Mouse (Mus musculus): ENCODE measurements around the gene Ric8a.

The Ric8a gene

DNA sequence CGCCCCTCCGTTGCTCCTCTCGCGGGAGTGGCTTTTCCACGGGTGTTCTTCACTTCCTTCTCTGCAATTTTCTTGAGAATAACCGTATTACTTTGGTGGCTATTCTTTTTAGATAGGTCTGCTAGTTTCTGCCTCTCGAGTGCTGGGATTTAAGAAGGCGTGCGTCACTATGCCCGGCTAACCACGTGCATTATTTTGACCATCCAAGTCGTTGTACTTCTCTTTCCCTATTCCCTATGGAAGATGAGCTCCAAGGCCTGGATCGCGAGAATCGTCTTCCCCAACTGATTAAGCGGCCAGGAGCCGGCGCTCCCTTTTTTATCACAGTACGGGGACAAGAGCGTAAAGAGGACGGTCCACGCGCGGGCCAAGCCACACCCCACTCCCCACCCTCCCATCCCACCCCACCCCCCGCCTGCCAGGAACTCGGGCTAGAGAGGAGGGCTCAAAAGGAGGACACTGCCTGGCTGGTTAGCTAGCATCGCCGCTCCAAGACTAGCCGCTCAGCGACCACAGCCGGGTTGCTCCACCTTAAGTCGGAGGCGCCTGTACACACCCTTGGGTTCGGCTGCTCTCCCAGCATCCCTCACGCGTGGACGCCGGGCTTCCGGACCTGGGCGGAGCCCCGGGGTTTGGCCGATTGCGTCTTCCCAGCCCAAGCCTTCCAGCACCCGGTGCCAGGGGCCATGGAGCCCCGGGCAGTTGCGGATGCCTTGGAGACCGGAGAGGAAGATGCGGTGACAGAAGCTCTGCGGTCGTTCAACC is at the start of gene Ric8a:
Gene Ric8a (plus strand): TSS at position 173 of the 765 bp plus-strand sequence.
- peak; percentile 90 to 91 for DNase-seq (ENCODE audit: low spot score in 2 of 2)

DNA sequence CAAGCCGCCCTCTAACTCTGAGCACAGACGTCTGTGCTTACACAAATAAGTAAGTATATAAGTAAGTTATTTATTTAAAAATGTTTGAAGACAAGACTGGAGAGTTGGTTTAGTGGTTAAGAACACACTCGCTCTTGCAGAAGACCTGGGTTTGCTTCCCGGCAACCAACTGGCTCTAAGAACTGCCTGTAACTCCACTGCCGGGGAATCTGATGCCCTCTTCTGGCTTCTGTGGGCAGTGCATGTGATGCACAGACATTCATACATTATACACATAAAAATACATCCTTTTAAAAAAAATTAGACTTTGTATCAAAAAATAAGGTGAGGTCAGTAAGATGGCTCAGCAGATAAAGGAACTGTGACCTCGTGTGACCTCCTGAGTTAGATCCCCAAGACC is 46.3 kb upstream of the Ric8a start:
- no peak for DNase-seq (ENCODE audit: low spot score in 2 of 2)

DNA sequence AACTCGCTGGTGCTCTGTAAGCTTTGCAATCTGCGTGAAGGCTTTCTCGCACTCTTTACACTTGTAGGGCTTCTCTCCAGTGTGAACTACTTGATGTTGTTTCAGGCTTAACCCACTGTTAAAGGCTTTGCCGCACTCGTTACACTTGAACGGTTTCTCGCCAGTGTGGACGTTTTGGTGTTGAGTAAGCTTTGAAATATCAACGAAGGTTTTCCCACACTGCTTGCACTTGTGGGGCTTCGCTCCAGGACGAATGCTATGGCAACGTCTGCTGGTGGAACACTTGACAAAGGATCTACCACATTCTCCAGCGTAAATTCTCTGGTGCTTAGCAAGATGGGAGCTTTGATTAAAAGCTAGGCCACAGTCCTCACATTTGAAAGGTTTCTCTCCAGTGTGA is 45.0 kb upstream of the Ric8a start:
- peak in 1 of 2 experiments; percentile 51 for DNase-seq (ENCODE audit: low spot score in 2 of 2)

- DNase-seq (ENCODE audit: low spot score in 2 of 2): no peak
These were observed 43.9 kb upstream of the Ric8a start for GRCm38 (mm10) chr7:140812850-140813249.

- DNase-seq (ENCODE audit: low spot score in 2 of 2): no peak
These were observed 36.6 kb upstream of the Ric8a start for GRCm38 (mm10) chr7:140820173-140820572.

GRCm38 (mm10) chr7:140821305-140821652 is 35.5 kb upstream of the Ric8a start:
- no peak for DNase-seq (ENCODE audit: low spot score in 2 of 2)

- peak; percentile 63 to 82 for DNase-seq (ENCODE audit: low spot score in 2 of 2)
These were observed 35.0 kb upstream of the Ric8a start, which contains the start of gene Zfp941 for GRCm38 (mm10) chr7:140821653-140822329. Gene Zfp941, minus strand, starts transcription at chr7:140822178.

DNA sequence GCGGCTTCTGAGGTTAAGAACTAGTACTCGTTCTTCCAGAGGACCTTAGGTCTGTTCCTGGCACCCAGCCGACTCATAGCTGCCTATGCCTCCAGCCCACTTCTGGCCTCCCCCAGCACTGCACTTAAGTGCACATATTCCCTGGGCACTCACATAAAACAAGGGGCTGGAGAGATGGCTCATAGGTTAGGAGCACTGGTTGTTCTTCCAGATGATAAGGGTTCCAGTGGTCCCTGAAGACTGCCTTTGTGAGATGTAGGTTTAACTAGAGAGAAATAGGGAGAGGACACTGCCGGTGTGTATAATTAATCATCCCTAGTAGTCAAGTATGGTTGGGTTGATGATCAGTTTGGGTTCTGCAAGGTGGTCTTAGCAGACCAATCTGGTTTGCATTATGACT is 34.0 kb upstream of the Ric8a start:
- DNase-seq (ENCODE audit: low spot score in 2 of 2): no peak

- DNase-seq (ENCODE audit: low spot score in 2 of 2): peak; percentile 65 to 78
These were observed 28.4 kb upstream of the Ric8a start for GRCm38 (mm10) chr7:140828171-140828881.

DNA sequence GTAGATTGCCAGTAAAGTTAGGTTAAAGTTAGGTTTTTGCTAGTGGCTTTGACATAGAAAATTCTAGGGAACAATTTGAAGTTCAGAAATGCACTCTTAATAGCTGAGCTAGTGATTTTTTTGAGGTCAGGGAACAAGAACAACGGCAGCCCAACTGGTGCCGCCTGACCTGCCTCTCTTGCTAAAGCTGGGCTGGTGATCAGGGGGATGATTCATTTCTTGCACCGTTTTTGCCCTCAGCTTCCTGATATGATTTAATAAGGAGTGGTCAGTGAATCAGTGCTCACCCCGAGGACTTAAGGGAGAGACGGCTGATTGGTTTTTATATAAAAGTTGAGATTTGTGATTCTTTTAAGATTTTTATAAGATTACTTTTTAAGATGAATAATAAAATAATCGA is 25.3 kb upstream of the Ric8a start:
- no peak for DNase-seq (ENCODE audit: low spot score in 2 of 2)

DNA sequence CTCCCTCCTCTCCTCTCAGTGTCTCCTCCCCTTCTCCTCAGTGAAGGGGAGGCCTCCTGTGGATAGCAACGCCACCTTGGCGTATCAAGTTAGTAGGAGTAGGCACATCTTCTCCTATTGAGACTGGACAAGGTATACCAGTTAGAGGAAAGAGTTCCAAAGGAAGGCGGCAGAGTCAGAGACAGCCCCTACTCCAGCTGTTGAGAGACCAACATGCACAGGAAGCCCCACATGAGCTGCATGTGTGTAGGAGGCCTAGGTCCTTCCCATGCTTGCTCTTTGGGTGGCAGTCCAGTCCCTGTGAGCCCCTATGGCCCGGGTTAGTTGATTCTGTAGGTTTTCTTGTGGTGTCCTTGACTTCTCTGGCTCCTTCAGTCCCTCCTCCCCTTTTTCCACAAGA is 23.4 kb upstream of the Ric8a start:
- no peak for DNase-seq (ENCODE audit: low spot score in 2 of 2)

DNA sequence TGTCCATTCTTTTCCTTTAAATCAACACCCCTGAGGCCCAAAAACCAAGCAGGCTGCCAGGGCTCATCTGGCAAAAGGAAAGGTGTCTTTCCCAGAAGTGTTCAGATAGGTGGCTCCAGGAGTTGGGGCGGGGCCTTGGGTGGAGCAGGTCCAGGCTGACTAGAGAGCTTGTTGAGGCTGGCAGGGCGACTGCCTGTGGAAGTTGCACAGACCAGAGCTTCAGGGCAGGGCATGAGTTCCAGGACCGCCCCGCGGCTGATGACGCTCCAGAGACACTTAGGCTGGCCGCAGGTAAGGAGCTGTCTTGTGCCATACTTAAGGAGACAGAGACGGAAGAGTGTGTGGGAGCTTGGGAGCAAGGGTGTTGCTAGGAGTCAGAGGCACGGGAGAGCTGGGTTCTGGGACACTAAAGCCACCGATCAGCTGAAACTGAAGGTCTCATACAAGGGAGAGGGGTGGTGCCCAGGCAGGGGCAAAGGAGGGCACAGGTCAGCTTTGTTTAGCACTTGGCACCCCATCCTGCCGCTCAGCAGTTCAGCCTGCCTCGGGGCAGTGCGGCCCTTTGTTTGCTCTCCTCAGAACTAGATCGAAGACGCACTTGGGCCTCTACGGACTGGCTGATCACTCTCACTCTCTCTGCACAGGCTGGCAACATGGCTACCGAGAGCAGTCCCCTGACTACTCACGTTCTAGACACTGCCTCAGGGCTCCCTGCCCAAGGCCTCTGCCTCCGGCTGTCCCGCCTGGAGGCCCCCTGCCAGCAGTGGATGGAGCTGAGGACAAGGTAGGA is 21.6 kb upstream of the Ric8a start, which contains the start of gene Urah:
Gene Urah (plus strand): TSS at position 51 of the 790 bp plus-strand sequence.
- DNase-seq (ENCODE audit: low spot score in 2 of 2): no peak

- DNase-seq (ENCODE audit: low spot score in 2 of 2): no peak
These were observed 21.0 kb upstream of the Ric8a start for GRCm38 (mm10) chr7:140835758-140836087.

DNA sequence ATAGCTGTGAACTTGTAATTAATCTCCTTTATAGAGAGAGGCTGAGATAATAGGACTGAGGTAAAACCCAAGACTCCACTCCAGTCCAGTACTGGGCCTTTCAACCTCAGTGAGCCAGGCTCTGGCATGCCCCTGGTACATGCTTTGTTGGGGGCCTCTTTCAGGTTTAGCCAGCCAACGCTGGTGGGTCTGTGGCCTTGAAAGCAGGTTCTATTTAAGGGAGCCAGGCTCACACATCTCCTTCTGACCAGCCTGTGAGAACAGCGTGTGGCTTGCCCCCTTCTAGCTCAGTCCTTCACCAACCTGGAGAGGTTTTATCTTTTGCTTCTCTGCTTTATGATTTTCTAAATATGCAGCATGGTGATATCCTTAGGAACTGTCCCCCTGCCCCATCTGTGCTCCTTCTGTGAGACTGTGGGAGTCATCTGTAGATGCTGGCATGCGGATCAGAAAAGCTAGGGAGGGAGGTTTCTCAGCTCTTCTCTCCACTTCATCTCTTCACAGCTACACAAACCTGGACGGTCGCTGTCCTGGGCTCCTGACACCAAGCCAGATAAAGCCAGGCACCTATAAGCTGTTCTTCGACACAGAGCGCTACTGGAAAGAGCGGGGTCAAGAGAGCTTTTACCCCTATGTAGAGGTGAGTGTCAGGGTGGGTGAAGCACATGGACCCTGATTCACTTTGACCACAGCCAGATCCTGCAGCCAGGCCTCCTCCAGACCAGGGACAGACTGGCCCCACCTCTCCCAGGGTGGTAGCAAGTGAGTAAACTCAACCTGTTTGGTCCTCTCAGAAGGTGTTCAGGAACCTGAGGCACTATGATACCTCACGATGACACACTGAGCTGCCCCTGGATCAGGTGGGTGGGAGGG is 20.3 kb upstream of the Ric8a start:
- peak; percentile 40 to 74 for DNase-seq (ENCODE audit: low spot score in 2 of 2)

DNA sequence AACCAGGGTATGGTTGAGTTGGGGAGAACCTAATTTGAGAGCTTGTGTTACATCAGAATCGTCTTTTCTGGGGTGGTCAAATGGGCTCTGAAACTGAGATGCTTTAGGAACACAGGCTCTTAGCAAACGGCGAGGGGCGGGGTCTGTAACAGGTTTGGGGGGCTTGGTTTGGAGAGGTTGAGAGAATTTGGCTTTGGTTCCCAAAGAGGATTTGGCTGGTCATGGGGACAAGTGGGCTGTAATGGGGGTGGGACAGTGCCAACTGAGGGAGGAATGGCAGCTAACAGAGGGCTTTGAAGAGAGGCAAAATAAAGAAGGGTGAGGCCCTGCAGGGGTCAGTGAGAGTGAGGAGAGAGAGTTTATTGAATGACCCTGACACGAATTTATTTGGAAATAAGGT is 17.2 kb upstream of the Ric8a start:
- no peak for DNase-seq (ENCODE audit: low spot score in 2 of 2)

DNA sequence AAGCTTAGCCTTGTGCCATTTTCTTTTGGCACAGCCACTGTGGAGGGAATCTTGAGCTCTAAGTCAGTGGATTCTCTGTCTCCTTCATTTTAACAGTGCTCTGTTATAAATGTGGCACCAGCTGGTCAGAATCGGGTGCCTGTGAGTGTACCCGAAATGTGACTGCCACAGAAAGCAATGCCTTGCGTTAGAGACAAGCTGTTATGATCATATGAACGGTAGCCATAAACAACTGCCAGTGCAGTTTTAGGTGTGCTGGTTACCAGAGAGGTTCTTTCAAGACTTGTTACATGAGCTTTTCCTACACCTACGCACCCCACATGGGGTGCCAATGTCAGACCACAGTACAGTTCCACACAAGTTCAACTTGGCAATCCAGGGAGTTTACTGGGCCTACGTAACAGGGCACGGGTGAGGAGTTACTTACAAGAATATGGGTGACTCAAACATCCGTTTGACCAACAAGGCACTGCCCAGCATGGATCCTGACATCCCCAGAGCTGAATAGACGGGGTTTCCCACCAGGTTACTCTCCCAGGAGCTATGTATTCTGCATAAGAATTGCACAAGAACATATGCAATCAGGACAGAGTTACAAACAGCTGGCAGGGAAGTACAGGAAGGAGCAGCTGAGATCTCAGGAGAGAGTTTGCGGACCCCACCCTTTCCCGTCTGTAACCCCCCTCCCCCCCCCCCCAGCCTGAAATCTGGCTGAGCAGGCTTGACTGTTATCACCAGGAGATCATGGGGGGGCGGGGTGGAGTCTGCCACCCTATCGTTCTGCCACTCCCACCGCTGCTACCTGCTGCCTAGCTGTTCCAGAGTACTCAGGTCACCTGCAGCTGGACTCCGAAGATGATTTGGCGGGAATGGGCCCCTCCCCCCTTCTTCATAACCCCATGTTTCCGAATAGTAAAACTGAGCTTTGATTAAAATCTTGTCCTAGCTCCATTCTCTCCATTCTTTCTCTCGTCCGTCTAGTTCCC is 15.7 kb upstream of the Ric8a start:
- no peak for DNase-seq (ENCODE audit: low spot score in 2 of 2)

- no peak for DNase-seq (ENCODE audit: low spot score in 2 of 2)
These were observed 13.0 kb upstream of the Ric8a start for GRCm38 (mm10) chr7:140843806-140844205.

DNA sequence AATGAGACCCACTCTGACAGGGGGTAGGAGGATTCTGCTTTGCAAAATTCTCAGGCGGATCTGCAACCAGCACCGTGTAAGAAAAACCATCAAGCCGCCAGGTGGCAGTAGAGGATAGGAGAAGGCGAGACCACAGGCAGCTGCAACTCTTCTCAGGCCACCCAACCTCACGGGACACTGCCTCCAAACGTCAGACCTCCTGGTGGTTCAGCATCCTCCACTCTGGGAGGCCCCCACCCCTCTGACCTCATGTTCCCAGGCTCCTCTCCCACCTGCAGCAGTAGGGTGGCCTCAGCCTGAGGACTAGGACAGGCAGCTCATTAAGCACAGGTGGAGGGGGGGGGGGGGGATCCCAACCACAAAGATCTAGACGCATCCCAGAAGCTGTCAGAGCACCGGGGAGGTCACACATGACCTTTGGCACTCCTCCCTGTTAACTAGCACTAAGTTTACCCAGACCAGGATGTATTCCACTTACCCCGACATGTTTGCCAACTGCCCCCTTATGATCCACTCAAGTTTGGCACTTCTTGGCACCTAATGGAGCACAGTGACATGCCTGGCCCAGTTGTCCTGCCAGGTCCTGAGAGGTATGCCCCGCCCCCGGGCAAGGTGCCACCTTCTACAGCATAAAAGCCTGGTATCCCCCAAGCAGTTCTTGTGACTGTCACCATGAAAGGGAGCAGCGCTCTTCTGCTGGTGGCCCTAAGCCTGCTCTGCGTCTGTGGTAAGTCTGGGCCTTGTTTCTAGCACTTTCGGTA is 11.7 kb upstream of the Ric8a start, which contains the start of gene Scgb1c1:
Gene Scgb1c1 (plus strand): TSS at position 643 of the 761 bp plus-strand sequence.
- DNase-seq (ENCODE audit: low spot score in 2 of 2): peak; percentile 91 to 92

- DNase-seq (ENCODE audit: low spot score in 2 of 2): no peak
These were observed 11.1 kb upstream of the Ric8a start for GRCm38 (mm10) chr7:140845683-140846082.

Data from frontal cortex, postnatal 36 days (tissue).